Mouse (Mus musculus): ENCODE data around the gene Gpr146. TPM values are rescaled to one million over a fixed set of nuclear protein-coding genes. Genes with fewer than 3 reads are reported as not detected.

Gpr146 gene
- total and polyA plus RNA-seq, 2 experiments from 2014 or later: 3.0 to 4.1 TPM

DNA sequence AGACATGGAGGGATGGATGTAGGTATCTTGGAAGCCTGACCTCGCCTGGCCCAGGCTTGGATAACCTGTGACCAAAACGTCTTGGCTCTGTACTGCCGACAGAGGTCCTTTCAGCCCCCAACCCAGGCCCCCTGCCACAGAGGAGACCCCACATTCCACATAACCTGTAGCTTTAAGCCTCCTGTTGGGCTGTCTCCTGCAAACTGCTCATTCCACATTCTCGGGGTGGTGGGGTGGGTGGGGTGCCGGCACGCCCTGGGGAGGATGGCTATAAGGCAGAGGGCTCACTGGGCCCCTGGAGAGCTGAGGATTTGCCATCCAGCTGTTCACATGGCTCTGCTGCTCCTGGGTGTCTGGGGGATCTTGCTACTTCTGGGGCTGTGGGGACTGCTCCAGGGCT is 25.2 kb upstream of the Gpr146 start, which contains the start of gene Cyp2w1:
Gene Cyp2w1, plus strand, starts transcription at position 301 of the 400 bp plus-strand sequence.
- no peaks in the 10 kb centered on the region for H3K36me3 ChIP-seq (ENCODE audit: insufficient read depth, low read length)
- DNase-seq (ENCODE audit: low spot score): no peak
- no peak within 1 kb of the TSS for H3K4me3 ChIP-seq (ENCODE audit: low read depth, low read length)
- H3K9me3 ChIP-seq (ENCODE audit: low read length): no peaks in the 10 kb centered on the region
- H3K27me3 ChIP-seq (ENCODE audit: insufficient read depth, low read length): no peaks in the 10 kb centered on the region
- no peak within 1 kb of the TSS for H3K4me2 ChIP-seq (ENCODE audit: low read depth, low read length, poor library complexity, severe bottlenecking)
- WGBS: 52% methylated on average over 6 of the region's 6 CpGs
- no peak for ATAC-seq (ENCODE audit: low FRiP score)
- TF ChIP-seq CTCF (IDR thresholded peaks at IDR 0.05): no peak
- H3K9ac ChIP-seq (replicated peaks; ENCODE audit: low read length, poor library complexity, severe bottlenecking): peak within 1 kb of the TSS; percentile 13; the same call in 1 of the 2 replicates
- no peak within 1 kb of the TSS for H3K27ac ChIP-seq (ENCODE audit: low read depth, low read length)
- H3K4me1 ChIP-seq (ENCODE audit: insufficient read depth, low read length): no peaks in the 10 kb centered on the region

DNA sequence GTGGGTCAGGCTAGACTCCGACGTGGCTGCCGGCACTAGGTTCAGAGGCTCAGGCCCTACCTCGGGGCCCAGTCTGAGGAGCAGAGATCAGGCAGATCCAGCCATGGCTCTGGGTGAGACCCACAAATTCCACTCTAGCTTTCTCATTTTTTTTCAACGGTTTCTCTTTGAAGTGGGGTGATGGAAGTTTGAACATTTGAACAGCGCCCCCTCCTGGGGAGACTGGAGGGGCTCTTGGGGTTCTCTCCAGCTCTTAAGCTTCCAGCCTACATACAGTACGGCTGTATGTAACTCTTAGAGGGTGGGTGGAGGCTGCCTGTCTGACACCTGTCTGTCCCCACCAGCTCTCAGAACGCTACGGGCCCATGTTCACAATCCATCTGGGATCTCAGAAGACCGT is 24.0 kb upstream of the Gpr146 start:
- Histone ChIP-seq H3K27ac (ENCODE audit: low read depth, low read length) (no peak overlapping the region), H3K4me2 (ENCODE audit: low read depth, low read length, poor library complexity, severe bottlenecking) (no peak overlapping the region), H3K27me3 (ENCODE audit: insufficient read depth, low read length) (no peaks in the 10 kb centered on the region), H3K4me3 (ENCODE audit: low read depth, low read length) (no peak overlapping the region), H3K36me3 (ENCODE audit: insufficient read depth, low read length) (no peaks in the 10 kb centered on the region), H3K9ac (replicated peaks; ENCODE audit: low read length, poor library complexity, severe bottlenecking) (no peak overlapping the region), H3K4me1 (ENCODE audit: insufficient read depth, low read length) (no peaks in the 10 kb centered on the region), H3K9me3 (ENCODE audit: low read length) (no peaks in the 10 kb centered on the region)
- ATAC-seq (ENCODE audit: low FRiP score): no peak
- no peak for DNase-seq (ENCODE audit: low spot score)
- WGBS: 60% methylated on average over 10 of the region's 10 CpGs
- TF ChIP-seq CTCF (IDR thresholded peaks at IDR 0.05): peak; percentile 35

DNA sequence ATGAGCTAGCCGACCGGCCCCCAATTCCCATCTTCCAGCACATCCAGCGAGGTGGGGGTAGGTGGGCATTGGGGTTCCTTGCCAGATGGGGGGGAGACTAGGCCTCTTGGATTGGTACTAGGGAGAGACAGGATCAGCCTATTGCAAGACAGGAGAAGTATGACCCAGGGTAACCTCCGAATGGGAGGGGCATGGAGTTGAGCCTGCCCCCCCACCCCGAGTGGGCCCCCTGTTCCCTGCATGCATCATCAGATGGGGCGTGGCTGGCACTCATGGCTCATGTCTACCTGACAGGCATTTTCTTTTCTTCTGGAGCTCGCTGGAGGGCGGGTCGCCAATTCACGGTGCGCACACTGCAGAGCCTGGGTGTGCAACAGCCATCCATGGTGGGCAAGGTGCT is 23.6 kb upstream of the Gpr146 start:
- Histone ChIP-seq H3K9ac (replicated peaks; ENCODE audit: low read length, poor library complexity, severe bottlenecking) (no peak overlapping the region), H3K9me3 (ENCODE audit: low read length) (no peaks in the 10 kb centered on the region), H3K4me1 (ENCODE audit: insufficient read depth, low read length) (no peaks in the 10 kb centered on the region), H3K27me3 (ENCODE audit: insufficient read depth, low read length) (no peaks in the 10 kb centered on the region), H3K36me3 (ENCODE audit: insufficient read depth, low read length) (no peaks in the 10 kb centered on the region), H3K4me2 (ENCODE audit: low read depth, low read length, poor library complexity, severe bottlenecking) (no peak overlapping the region), H3K27ac (ENCODE audit: low read depth, low read length) (no peak overlapping the region), H3K4me3 (ENCODE audit: low read depth, low read length) (no peak overlapping the region)
- no peak for ATAC-seq (ENCODE audit: low FRiP score)
- 91% methylated on average over 8 of the region's 11 CpGs for WGBS
- no peak for DNase-seq (ENCODE audit: low spot score)
- TF ChIP-seq CTCF (IDR thresholded peaks at IDR 0.05): no peak

DNA sequence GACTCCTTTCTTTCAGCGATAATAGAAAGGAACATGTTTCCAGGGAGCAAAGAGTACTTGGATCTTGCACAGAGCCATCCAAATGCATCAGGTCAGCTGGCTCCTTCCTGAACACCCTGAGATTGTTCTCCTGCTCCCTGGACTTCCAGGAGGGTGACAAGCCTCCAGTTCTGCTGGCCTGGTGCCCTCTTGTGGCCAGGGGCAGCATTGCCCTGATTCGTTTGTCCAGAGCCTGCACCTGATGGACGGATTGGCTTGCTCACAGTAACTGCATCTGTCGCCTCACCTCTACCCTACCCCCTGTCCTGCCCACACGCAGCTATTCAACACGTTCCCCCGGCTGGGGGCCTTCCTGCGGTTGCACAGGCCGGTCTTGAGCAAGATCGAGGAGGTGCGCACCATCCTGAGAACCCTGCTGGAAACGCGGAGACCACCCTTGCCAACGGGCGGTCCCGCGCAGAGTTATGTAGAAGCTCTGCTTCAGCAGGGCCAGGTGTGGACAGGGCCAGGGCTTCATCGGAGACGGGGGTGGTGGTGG is 22.2 kb upstream of the Gpr146 start:
- TF ChIP-seq CTCF (IDR thresholded peaks at IDR 0.05): peak; percentile 91
- no peaks in the 10 kb centered on the region for H3K4me1 ChIP-seq (ENCODE audit: insufficient read depth, low read length)
- no peak overlapping the region for H3K4me2 ChIP-seq (ENCODE audit: low read depth, low read length, poor library complexity, severe bottlenecking)
- H3K27me3 ChIP-seq (ENCODE audit: insufficient read depth, low read length): no peaks in the 10 kb centered on the region
- 38% methylated on average over 19 of the region's 19 CpGs for WGBS
- H3K9ac ChIP-seq (replicated peaks; ENCODE audit: low read length, poor library complexity, severe bottlenecking): no peak overlapping the region
- no peak overlapping the region for H3K4me3 ChIP-seq (ENCODE audit: low read depth, low read length)
- peak; percentile 63 for DNase-seq (ENCODE audit: low spot score)
- no peaks in the 10 kb centered on the region for H3K9me3 ChIP-seq (ENCODE audit: low read length)
- ATAC-seq (ENCODE audit: low FRiP score): no peak
- H3K27ac ChIP-seq (ENCODE audit: low read depth, low read length): no peak overlapping the region
- H3K36me3 ChIP-seq (ENCODE audit: insufficient read depth, low read length): peaks cover 3% of the 10 kb centered on the region; the same call in 1 of the 2 replicates

DNA sequence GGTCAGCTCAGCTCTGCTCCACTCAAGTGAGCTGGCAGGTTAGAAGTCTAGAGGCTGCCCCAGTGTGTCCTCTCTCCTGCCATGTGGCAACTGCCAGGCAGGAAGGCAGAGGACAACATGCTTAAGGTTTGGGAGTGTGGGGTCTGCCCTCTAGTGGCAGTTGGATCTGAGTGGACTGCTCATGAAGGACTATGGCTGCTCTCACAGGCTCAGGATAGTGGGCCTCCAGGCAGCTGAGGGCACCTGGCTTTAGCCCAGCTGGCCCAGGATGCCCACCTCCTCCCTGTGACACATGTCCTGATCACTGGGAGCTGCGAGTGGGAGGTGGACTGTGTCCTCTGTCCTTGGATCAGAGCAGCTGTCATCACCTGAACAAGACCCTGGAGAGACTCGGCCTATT is 18.8 kb upstream of the Gpr146 start:
- peak; percentile 73 for TF ChIP-seq CTCF (IDR thresholded peaks at IDR 0.05)
- no peaks in the 10 kb centered on the region for H3K4me1 ChIP-seq (ENCODE audit: insufficient read depth, low read length)
- H3K9ac ChIP-seq (replicated peaks; ENCODE audit: low read length, poor library complexity, severe bottlenecking): no peak overlapping the region
- no peaks in the 10 kb centered on the region for H3K9me3 ChIP-seq (ENCODE audit: low read length)
- no peaks in the 10 kb centered on the region for H3K27me3 ChIP-seq (ENCODE audit: insufficient read depth, low read length)
- 87% methylated on average over 2 of the region's 2 CpGs for WGBS
- DNase-seq (ENCODE audit: low spot score): peak; percentile 57
- ATAC-seq (ENCODE audit: low FRiP score): no peak
- H3K4me3 ChIP-seq (ENCODE audit: low read depth, low read length): no peak overlapping the region
- H3K4me2 ChIP-seq (ENCODE audit: low read depth, low read length, poor library complexity, severe bottlenecking): no peak overlapping the region
- H3K36me3 ChIP-seq (ENCODE audit: insufficient read depth, low read length): peaks cover 16% of the 10 kb centered on the region; the same call in 1 of the 2 replicates
- no peak overlapping the region for H3K27ac ChIP-seq (ENCODE audit: low read depth, low read length)

DNA sequence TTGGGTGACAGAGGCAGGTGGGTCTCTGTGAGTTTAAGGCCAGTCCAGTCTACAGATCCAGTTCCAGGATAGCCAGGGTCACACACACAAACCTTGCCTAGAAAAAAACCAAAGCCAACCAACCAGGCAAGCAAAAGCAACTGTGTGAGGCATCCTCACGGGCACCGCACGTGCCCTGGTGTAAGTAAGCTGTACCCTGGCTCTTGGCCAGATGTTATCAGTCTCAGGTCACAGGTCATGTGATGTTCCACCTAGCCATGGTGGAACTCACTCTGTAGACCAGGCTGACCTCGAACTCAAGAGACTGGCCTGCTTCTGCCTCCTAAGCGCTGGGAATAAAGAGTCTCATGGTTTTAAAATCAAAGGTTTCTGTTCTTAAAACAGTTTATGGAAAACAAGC is 18.3 kb upstream of the Gpr146 start:
- no peaks in the 10 kb centered on the region for H3K9me3 ChIP-seq (ENCODE audit: low read length)
- no peak overlapping the region for H3K4me3 ChIP-seq (ENCODE audit: low read depth, low read length)
- H3K36me3 ChIP-seq (ENCODE audit: insufficient read depth, low read length): peaks cover 16% of the 10 kb centered on the region; the same call in 1 of the 2 replicates
- DNase-seq (ENCODE audit: low spot score) (no peak), ATAC-seq (ENCODE audit: low FRiP score) (no peak)
- no peak for TF ChIP-seq CTCF (IDR thresholded peaks at IDR 0.05)
- no peak overlapping the region for H3K4me2 ChIP-seq (ENCODE audit: low read depth, low read length, poor library complexity, severe bottlenecking)
- no peak overlapping the region for H3K27ac ChIP-seq (ENCODE audit: low read depth, low read length)
- 93% methylated on average over 5 of the region's 5 CpGs for WGBS
- H3K4me1 ChIP-seq (ENCODE audit: insufficient read depth, low read length): no peaks in the 10 kb centered on the region
- H3K9ac ChIP-seq (replicated peaks; ENCODE audit: low read length, poor library complexity, severe bottlenecking): no peak overlapping the region
- no peaks in the 10 kb centered on the region for H3K27me3 ChIP-seq (ENCODE audit: insufficient read depth, low read length)
